Comparison of ENCODE assay signal across 9 mouse cellular contexts in genomic region chr5:134946857-134947255, GRCm38 (mm10). TPM values are rescaled to one million over a fixed set of nuclear protein-coding genes. Genes with fewer than 3 reads are reported as not detected.
DNase-seq lines count a peak whose midpoint lies in the region; ATAC-seq and TF ChIP-seq lines count a peak whose summit lies in the region.
"Had no signal": no experiment of that assay in that cellular context is flagged by ENCODE, and none has a peak within 500 bp of the region (broad histone marks: within the 10 kb centered on the region; RNA-seq: fewer than 3 reads in every experiment).

Gene Cldn4, minus strand, starts transcription at chr5:134946934.

- H3K4me2 ChIP-seq in heart, embryonic 15.5 days = peak within 1 kb of the TSS; percentile 39
- peak within 1 kb of the TSS; percentile 31 for H3K4me2 ChIP-seq in limb, embryonic 15.5 days

- peaks cover 35% of the 10 kb centered on the region for H3K4me1 ChIP-seq in heart, embryonic 15.5 days (replicated peaks)
- H3K4me1 ChIP-seq in limb, embryonic 15.5 days = peaks cover 26% of the 10 kb centered on the region
- H3K4me1 ChIP-seq in thymus, adult 2 months (replicated peaks; ENCODE audit: control insufficient read depth, insufficient read depth, low read length) = peaks cover 69% of the 10 kb centered on the region

- TF ChIP-seq CTCF in thymus, adult 2 months (IDR thresholded peaks at IDR 0.05; ENCODE audit: borderline replicate concordance, control insufficient read depth, extremely low read depth, insufficient read depth, low read length, poor library complexity) = no peak

- H3K27ac ChIP-seq in heart, embryonic 15.5 days = no peak within 1 kb of the TSS; the same call in 1 of the 2 replicates
- peak within 1 kb of the TSS; percentile 54 for H3K27ac ChIP-seq in limb, embryonic 15.5 days
- peak within 1 kb of the TSS; percentile 82 for H3K27ac ChIP-seq in thymus, adult 2 months (ENCODE audit: control insufficient read depth, insufficient read depth, low read length)

- no peak for ATAC-seq in heart, embryonic 15.5 days (replicated peaks; ENCODE audit: insufficient number of reproducible peaks, insufficient read depth, low FRiP score, low read depth)
- ATAC-seq in limb, embryonic 15.5 days (ENCODE audit: insufficient number of reproducible peaks, low FRiP score, low TSS enrichment, low read depth) = peak; percentile 21; the same call in 1 of the 2 replicates

- TF ChIP-seq POLR2A in thymus, adult 2 months (IDR thresholded peaks at IDR 0.05; ENCODE audit: control insufficient read depth, extremely low read depth, insufficient read depth, low read length, poor library complexity) = no peak; the same call in 1 of the 2 replicates

- H3K4me3 ChIP-seq in heart, embryonic 15.5 days = peak within 1 kb of the TSS; percentile 28
- H3K4me3 ChIP-seq in limb, embryonic 15.5 days = peak within 1 kb of the TSS; percentile 35
- peak within 1 kb of the TSS; percentile 40 for H3K4me3 ChIP-seq in thymus, adult 2 months (ENCODE audit: control insufficient read depth, insufficient read depth, low read length)

- WGBS in heart, embryonic 15.5 days = 14% methylated on average over 11 of the region's 11 CpGs
- 9% methylated on average over 11 of the region's 11 CpGs for WGBS in limb, embryonic 15.5 days
- 21% methylated on average over 11 of the region's 11 CpGs for WGBS in thymus, adult 2 months

- H3K9ac ChIP-seq in heart, embryonic 15.5 days = no peak within 1 kb of the TSS
- H3K9ac ChIP-seq in limb, embryonic 15.5 days = 0 out of 2 replicates have a peak within 1 kb of the TSS, but pooled peaks have one; percentile 23

- peaks cover 27% of the 10 kb centered on the region for H3K27me3 ChIP-seq in heart, embryonic 15.5 days
- H3K27me3 ChIP-seq in limb, embryonic 15.5 days = peaks cover 38% of the 10 kb centered on the region
- no peaks in the 10 kb centered on the region for H3K27me3 ChIP-seq in thymus, adult 2 months (ENCODE audit: control insufficient read depth, insufficient read depth, low read length)

- DNase-seq in heart, postnatal 25 days (ENCODE audit: low spot score) = no peak
- DNase-seq in forelimb bud, embryonic 11.5 days (ENCODE audit: low read depth, low spot score) = peak; percentile 59
- DNase-seq in thymus, adult 2 months = peak; percentile 77
- no peak for DNase-seq in spleen, adult 18-20 months
- no peak for DNase-seq in gastrocnemius, adult 18-20 months (ENCODE audit: low spot score)
- no peak for DNase-seq in natural killer cell, adult 2 months (ENCODE audit: low spot score in 2 of 2)

- H3K9me3 ChIP-seq in heart, embryonic 15.5 days (replicated peaks) = no peaks in the 10 kb centered on the region
- no peaks in the 10 kb centered on the region for H3K9me3 ChIP-seq in limb, embryonic 15.5 days
- H3K9me3 ChIP-seq: G1E had no signal

- intact Hi-C loops in heart, postnatal 25 days (cut with DNase I) = no loop called here

- no peaks in the 10 kb centered on the region for H3K36me3 ChIP-seq in heart, embryonic 15.5 days
- H3K36me3 ChIP-seq in limb, embryonic 15.5 days = no peaks in the 10 kb centered on the region
- H3K36me3 ChIP-seq in thymus, adult 2 months (ENCODE audit: control insufficient read depth, insufficient read depth, low read length) = no peaks in the 10 kb centered on the region
- H3K36me3 ChIP-seq: G1E had no signal

RNA-seq across cellular contexts. Expression of gene Cldn4, which starts in this region (rescaled TPM):
- 1.1 and 4.2 TPM in 2 replicates for polyA plus RNA-seq in heart, embryonic 15.5 days (2015; fragmentation: Nextera tagmentation; extraction: Ambion mirVana)
- total RNA-seq in heart, postnatal 25 days (2021) = not detected
- 46.3 and 68.0 TPM in 2 replicates for polyA plus RNA-seq in limb, embryonic 15.5 days (2015; fragmentation: Nextera tagmentation; extraction: Ambion mirVana)
- polyA plus RNA-seq in thymus, adult 2 months (2012; rRNA removed) = 55.4 and 57.8 TPM in 2 replicates
- total RNA-seq in gastrocnemius, adult 18-20 months (2021) = not detected
- polyA plus RNA-seq: G1E had no signal

Comparison
In these comparisons a context has a peak if more than half of its experiments do, and no peak if none do; other contexts are left out.
1. DNase-seq: peak in forelimb bud, embryonic 11.5 days (single experiment) and thymus, adult 2 months (single experiment); none in heart, postnatal 25 days (single experiment), spleen, adult 18-20 months (0 of 2), gastrocnemius, adult 18-20 months (single experiment) and natural killer cell, adult 2 months (0 of 2).
2. Peak in every context shown above with its lines, with median percentiles within 50 percentile points of each other: H3K4me3 ChIP-seq.